Mouse (Mus musculus): ENCODE data around the gene Lhx8. TPM values are rescaled to one million over a fixed set of nuclear protein-coding genes. Genes with fewer than 3 reads are reported as not detected.

Lhx8 gene
- total RNA-seq, 1 experiment: not detected

DNA sequence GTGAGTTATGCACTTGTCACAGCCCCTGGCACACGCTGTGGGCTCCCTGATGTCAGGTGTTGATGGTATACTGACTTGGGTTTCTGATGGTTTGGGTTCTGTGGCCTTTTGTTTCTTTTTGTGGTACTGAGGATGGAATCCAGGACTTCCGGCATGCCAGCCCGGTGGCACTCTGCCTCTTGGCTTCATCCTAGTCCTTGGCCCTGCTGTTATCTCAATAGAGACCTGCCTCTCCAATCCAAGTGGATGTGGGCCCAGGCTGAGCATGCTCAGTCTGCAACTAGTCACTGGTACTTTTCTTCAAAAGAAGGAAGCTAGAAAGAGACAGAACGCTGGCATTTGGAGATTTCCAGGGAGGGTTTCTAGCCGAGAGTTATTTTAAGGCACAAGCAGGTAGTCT, 38.3 kb downstream of the Lhx8 start:
- DNase-seq (ENCODE audit: low read depth, low spot score): no peak
- Histone ChIP-seq H3K36me3 (ENCODE audit: control insufficient read depth, insufficient read depth, low read length, poor library complexity, severe bottlenecking) (no peaks in the 10 kb centered on the region), H3K27ac (ENCODE audit: insufficient read depth, low read depth, low read length, poor library complexity, severe bottlenecking) (no peak overlapping the region), H3K4me1 (ENCODE audit: control insufficient read depth in 2 of 2, insufficient read depth in 2 of 2, low read length in 2 of 2, poor library complexity in 1 of 2) (no peaks in the 10 kb centered on the region), H3K9ac (ENCODE audit: insufficient read depth, low read depth, low read length, poor library complexity, severe bottlenecking) (no peak overlapping the region), H3K4me3 (ENCODE audit: insufficient read depth in 1 of 2, low read depth in 1 of 2, low read length in 2 of 2, poor library complexity in 1 of 2, severe bottlenecking in 1 of 2) (no peak overlapping the region), H3K9me3 (ENCODE audit: control insufficient read depth, insufficient read depth, low read depth, low read length) (no peaks in the 10 kb centered on the region)
- no peak for TF ChIP-seq ZC3H11A (IDR thresholded peaks at IDR 0.05; ENCODE audit: borderline replicate concordance, low read depth, low read length)
- no peak for TF ChIP-seq ZNF384 (IDR thresholded peaks at IDR 0.05; ENCODE audit: low read depth, low read length)
- no peak for TF ChIP-seq CHD2 (IDR thresholded peaks at IDR 0.05; ENCODE audit: low read depth, low read length)
- TF ChIP-seq HCFC1 (IDR thresholded peaks at IDR 0.05; ENCODE audit: borderline replicate concordance, insufficient read depth, low read length): no peak
- TF ChIP-seq MAFK (IDR thresholded peaks at IDR 0.05; ENCODE audit: insufficient read depth, low read depth, low read length): no peak
- in situ Hi-C loops (cut with MboI; ENCODE audit: low sequenced_read_pairs in 2 of 2, unreplicated experiment in 2 of 2): no loop called here

DNA sequence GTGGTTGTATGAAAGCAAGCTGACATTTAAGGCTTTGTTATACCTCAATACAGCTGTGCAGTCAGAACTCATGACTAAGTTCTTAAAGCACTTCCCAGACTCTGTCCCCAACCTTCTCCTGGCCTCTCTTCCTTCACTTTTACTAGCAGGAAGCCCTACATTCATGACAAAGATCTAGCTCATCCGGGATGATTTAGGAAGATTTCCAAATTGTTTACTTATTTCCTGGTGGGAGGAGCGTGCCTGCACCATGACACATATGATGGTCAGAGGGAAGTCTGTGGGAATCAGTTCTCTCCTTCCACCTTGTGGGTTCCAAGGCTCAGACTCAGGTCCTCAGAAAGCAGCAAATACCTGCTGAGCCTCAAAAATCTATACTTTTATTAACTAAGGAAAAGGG, 40.1 kb downstream of the Lhx8 start:
- Histone ChIP-seq H3K27ac (ENCODE audit: insufficient read depth, low read depth, low read length, poor library complexity, severe bottlenecking) (no peak overlapping the region), H3K4me3 (ENCODE audit: insufficient read depth in 1 of 2, low read depth in 1 of 2, low read length in 2 of 2, poor library complexity in 1 of 2, severe bottlenecking in 1 of 2) (no peak overlapping the region), H3K9ac (ENCODE audit: insufficient read depth, low read depth, low read length, poor library complexity, severe bottlenecking) (no peak overlapping the region), H3K4me1 (ENCODE audit: control insufficient read depth in 2 of 2, insufficient read depth in 2 of 2, low read length in 2 of 2, poor library complexity in 1 of 2) (no peaks in the 10 kb centered on the region), H3K36me3 (ENCODE audit: control insufficient read depth, insufficient read depth, low read length, poor library complexity, severe bottlenecking) (no peaks in the 10 kb centered on the region), H3K9me3 (ENCODE audit: control insufficient read depth, insufficient read depth, low read depth, low read length) (no peaks in the 10 kb centered on the region)
- in situ Hi-C loops (cut with MboI; ENCODE audit: low sequenced_read_pairs in 2 of 2, unreplicated experiment in 2 of 2): no loop called here
- no peak for DNase-seq (ENCODE audit: low read depth, low spot score)
- TF ChIP-seq MAFK (IDR thresholded peaks at IDR 0.05; ENCODE audit: insufficient read depth, low read depth, low read length) (no peak), HCFC1 (IDR thresholded peaks at IDR 0.05; ENCODE audit: borderline replicate concordance, insufficient read depth, low read length) (no peak), ZNF384 (IDR thresholded peaks at IDR 0.05; ENCODE audit: low read depth, low read length) (no peak), CHD2 (IDR thresholded peaks at IDR 0.05; ENCODE audit: low read depth, low read length) (no peak), ZC3H11A (IDR thresholded peaks at IDR 0.05; ENCODE audit: borderline replicate concordance, low read depth, low read length) (no peak)

DNA sequence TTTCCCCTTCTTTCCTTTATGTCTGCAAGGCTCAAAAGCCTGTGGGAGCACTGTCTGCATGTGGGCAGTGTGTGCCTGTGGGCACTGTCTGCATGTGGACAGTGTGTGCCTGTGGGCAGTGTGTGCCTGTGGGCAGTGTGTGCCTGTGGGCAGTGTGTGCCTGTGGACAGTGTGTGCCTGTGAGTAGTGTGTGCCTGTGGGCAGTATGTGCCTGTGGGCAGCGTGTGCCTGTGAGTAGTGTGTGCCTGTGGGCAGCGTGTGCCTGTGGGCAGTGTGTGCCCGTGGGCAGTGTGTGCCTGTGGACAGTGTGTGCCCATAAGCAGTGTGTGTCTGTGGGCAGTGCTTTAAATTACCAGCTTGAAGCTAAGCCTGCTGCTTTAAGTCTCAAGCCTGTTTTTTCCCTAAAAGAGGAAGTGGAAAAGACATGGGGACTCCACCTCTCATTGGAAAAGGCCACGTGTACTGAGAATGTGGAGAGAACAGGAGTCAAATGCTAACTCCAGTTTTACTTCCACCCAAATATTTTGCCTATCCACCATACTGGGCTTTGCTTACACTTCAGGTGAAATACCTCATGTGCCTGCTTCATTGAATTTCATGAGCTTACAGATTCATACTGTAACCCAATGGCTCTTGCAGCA, 41.9 kb downstream of the Lhx8 start:
- no peak overlapping the region for H3K9ac ChIP-seq (ENCODE audit: insufficient read depth, low read depth, low read length, poor library complexity, severe bottlenecking)
- DNase-seq (ENCODE audit: low read depth, low spot score): no peak
- TF ChIP-seq ZC3H11A (IDR thresholded peaks at IDR 0.05; ENCODE audit: borderline replicate concordance, low read depth, low read length): no peak
- no peak for TF ChIP-seq ZNF384 (IDR thresholded peaks at IDR 0.05; ENCODE audit: low read depth, low read length)
- TF ChIP-seq CHD2 (IDR thresholded peaks at IDR 0.05; ENCODE audit: low read depth, low read length): no peak
- no peak for TF ChIP-seq HCFC1 (IDR thresholded peaks at IDR 0.05; ENCODE audit: borderline replicate concordance, insufficient read depth, low read length)
- TF ChIP-seq MAFK (IDR thresholded peaks at IDR 0.05; ENCODE audit: insufficient read depth, low read depth, low read length): no peak
- H3K4me1 ChIP-seq (ENCODE audit: control insufficient read depth in 2 of 2, insufficient read depth in 2 of 2, low read length in 2 of 2, poor library complexity in 1 of 2): no peaks in the 10 kb centered on the region
- no peaks in the 10 kb centered on the region for H3K9me3 ChIP-seq (ENCODE audit: control insufficient read depth, insufficient read depth, low read depth, low read length)
- in situ Hi-C loops (cut with MboI; ENCODE audit: low sequenced_read_pairs in 2 of 2, unreplicated experiment in 2 of 2): no loop called here
- H3K4me3 ChIP-seq (ENCODE audit: insufficient read depth in 1 of 2, low read depth in 1 of 2, low read length in 2 of 2, poor library complexity in 1 of 2, severe bottlenecking in 1 of 2): no peak overlapping the region
- no peaks in the 10 kb centered on the region for H3K36me3 ChIP-seq (ENCODE audit: control insufficient read depth, insufficient read depth, low read length, poor library complexity, severe bottlenecking)
- H3K27ac ChIP-seq (ENCODE audit: insufficient read depth, low read depth, low read length, poor library complexity, severe bottlenecking): no peak overlapping the region

DNA sequence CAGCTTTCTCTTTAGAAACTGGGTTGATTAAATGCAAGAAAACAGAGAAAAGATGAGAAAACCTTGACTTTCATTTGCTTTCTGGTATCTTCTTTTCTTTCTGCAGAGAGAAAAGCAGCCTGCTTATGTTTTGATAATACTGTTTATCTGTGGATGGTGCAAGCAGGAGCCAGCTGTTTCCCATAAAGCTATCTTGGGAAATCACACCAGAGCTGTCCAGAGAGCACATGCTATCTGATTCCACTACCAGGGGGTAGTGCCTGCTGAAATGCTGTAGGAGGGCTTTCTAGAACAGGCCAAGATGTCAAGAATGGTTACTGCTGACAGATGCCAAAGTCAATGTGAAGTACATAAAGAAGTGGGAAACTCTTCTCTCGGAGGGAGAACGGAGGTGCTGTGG, 43.2 kb downstream of the Lhx8 start:
- no peak overlapping the region for H3K27ac ChIP-seq (ENCODE audit: insufficient read depth, low read depth, low read length, poor library complexity, severe bottlenecking)
- no peak for DNase-seq (ENCODE audit: low read depth, low spot score)
- H3K36me3 ChIP-seq (ENCODE audit: control insufficient read depth, insufficient read depth, low read length, poor library complexity, severe bottlenecking): no peaks in the 10 kb centered on the region
- in situ Hi-C loops (cut with MboI; ENCODE audit: low sequenced_read_pairs in 2 of 2, unreplicated experiment in 2 of 2): no loop called here
- H3K9ac ChIP-seq (ENCODE audit: insufficient read depth, low read depth, low read length, poor library complexity, severe bottlenecking): no peak overlapping the region
- no peaks in the 10 kb centered on the region for H3K9me3 ChIP-seq (ENCODE audit: control insufficient read depth, insufficient read depth, low read depth, low read length)
- TF ChIP-seq MAFK (IDR thresholded peaks at IDR 0.05; ENCODE audit: insufficient read depth, low read depth, low read length): no peak
- no peak for TF ChIP-seq CHD2 (IDR thresholded peaks at IDR 0.05; ENCODE audit: low read depth, low read length)
- TF ChIP-seq ZC3H11A (IDR thresholded peaks at IDR 0.05; ENCODE audit: borderline replicate concordance, low read depth, low read length): no peak
- TF ChIP-seq HCFC1 (IDR thresholded peaks at IDR 0.05; ENCODE audit: borderline replicate concordance, insufficient read depth, low read length): no peak
- TF ChIP-seq ZNF384 (IDR thresholded peaks at IDR 0.05; ENCODE audit: low read depth, low read length): no peak
- H3K4me3 ChIP-seq (ENCODE audit: insufficient read depth in 1 of 2, low read depth in 1 of 2, low read length in 2 of 2, poor library complexity in 1 of 2, severe bottlenecking in 1 of 2): no peak overlapping the region
- no peaks in the 10 kb centered on the region for H3K4me1 ChIP-seq (ENCODE audit: control insufficient read depth in 2 of 2, insufficient read depth in 2 of 2, low read length in 2 of 2, poor library complexity in 1 of 2)
